Mouse (Mus musculus) intestine, postnatal 0 days (tissue): ENCODE data around the gene Limk2. TPM values are rescaled to one million over a fixed set of nuclear protein-coding genes. Genes with fewer than 3 reads are reported as not detected.

ENCODE experiments used
- ATAC-seq: fragments of 200-750 bp; cut with Nextera tagmentation; 2 replicates; pipeline ENCODE4 v1.8.0; 2017; ENCODE audit warnings: mild to moderate bottlenecking, moderate TSS enrichment, moderate library complexity
- H3K27ac ChIP-seq: fragments of 300-500 bp; sonication (generic); 2 replicates; pipeline ENCODE4 v1.5.1; 2014; ENCODE audit warnings: mild to moderate bottlenecking, low read depth, low read length, moderate library complexity
- H3K27me3 ChIP-seq: fragments of 300-500 bp; sonication (generic); replicated peaks from 2 replicates; pipeline ENCODE4 v1.6.1; 2014; ENCODE audit warnings: low read length, mixed read lengths; ENCODE audit not compliant: control insufficient read depth, insufficient read depth
- H3K36me3 ChIP-seq: fragments of 300-500 bp; sonication (generic); 2 replicates; pipeline ENCODE4 v1.6.1; 2014; ENCODE audit warnings: mild to moderate bottlenecking, moderate library complexity; ENCODE audit not compliant: control insufficient read depth, insufficient read depth
- H3K4me1 ChIP-seq: fragments of 300-500 bp; sonication (generic); replicated peaks from 2 replicates; pipeline ENCODE4 v1.6.1; 2014; ENCODE audit warnings: antibody characterized with exemption, low read length, mixed read lengths; ENCODE audit not compliant: control insufficient read depth, insufficient read depth
- H3K4me2 ChIP-seq: fragments of 300-500 bp; sonication (generic); replicated peaks from 2 replicates; pipeline ENCODE4 v1.6.1; 2014; ENCODE audit warnings: low read depth, mild to moderate bottlenecking, moderate library complexity
- H3K4me3 ChIP-seq: fragments of 300-500 bp; sonication (generic); 2 replicates; pipeline ENCODE4 v1.5.1; 2014; ENCODE audit warnings: low read depth, low read length
- H3K9ac ChIP-seq: fragments of 300-500 bp; sonication (generic); 2 replicates; pipeline ENCODE4 v1.6.1; 2014; ENCODE audit warnings: mild to moderate bottlenecking, low read depth, low read length
- H3K9me3 ChIP-seq: fragments of 300-500 bp; sonication (generic); 2 replicates; pipeline ENCODE4 v1.6.1; 2016; ENCODE audit warnings: mixed run types; ENCODE audit not compliant: control insufficient read depth
- CTCF ChIP-seq: sonication (generic); IDR thresholded peaks from 2 replicates; pipeline ENCODE4 v1.5.1; 2016; ENCODE audit warnings: low read depth, mild to moderate bottlenecking, control low read depth, antibody characterized with exemption, moderate library complexity
- WGBS: fragments of 180-500 bp; shearing (Covaris S2); extraction: QIAGEN DNeasy Blood & Tissue Kit; methylation state at CpG from one replicate; pipeline ENCODE4 v1.1.7; 2014; 5-methylcytosine and 5-hydroxymethylcytosine counted together
- polyA plus RNA-seq: library from polyadenylated mRNA; unstranded; fragments of >200 nt; fragmentation: Nextera tagmentation; extraction: Ambion mirVana; gene quantifications from 2 replicates; pipeline ENCODE4 v1.2.1, GENCODE M21; 2015

The Limk2 gene
- polyA plus RNA-seq, 1 experiment from 2014 or later: 68.4 TPM

- H3K9ac ChIP-seq: no peak overlapping the region
- no peak overlapping the region for H3K27ac ChIP-seq
- no peaks in the 10 kb centered on the region for H3K9me3 ChIP-seq
- no peak for TF ChIP-seq CTCF
- H3K4me2 ChIP-seq: no peak overlapping the region
- no peak for ATAC-seq
- no peak overlapping the region for H3K4me3 ChIP-seq
- H3K27me3 ChIP-seq: no peaks in the 10 kb centered on the region
- no peaks in the 10 kb centered on the region for H3K4me1 ChIP-seq
- 65% methylated on average over 6 of the region's 6 CpGs for WGBS
- peaks cover 19% of the 10 kb centered on the region for H3K36me3 ChIP-seq
These were observed 27.7 kb downstream of the Limk2 start for GRCm38 (mm10) chr11:3381148-3381814.

GRCm38 (mm10) chr11:3379427-3379826, 29.6 kb downstream of the Limk2 start:
- Histone ChIP-seq H3K4me2 (no peak overlapping the region), H3K4me1 (no peaks in the 10 kb centered on the region), H3K36me3 (peaks cover 19% of the 10 kb centered on the region), H3K9me3 (no peaks in the 10 kb centered on the region), H3K4me3 (no peak overlapping the region), H3K9ac (no peak overlapping the region), H3K27me3 (no peaks in the 10 kb centered on the region), H3K27ac (no peak overlapping the region)
- no peak for TF ChIP-seq CTCF
- ATAC-seq: peak; percentile 58
- 37% methylated on average over 4 of the region's 4 CpGs for WGBS

GRCm38 (mm10) chr11:3374741-3375140, 34.2 kb downstream of the Limk2 start:
- Histone ChIP-seq H3K4me1 (0 out of 2 replicates have a peak, but pooled peaks cover 8% of the 10 kb centered on the region), H3K4me3 (no peak overlapping the region), H3K9me3 (no peaks in the 10 kb centered on the region), H3K4me2 (no peak overlapping the region; the same call in 1 of the 2 replicates), H3K27me3 (no peaks in the 10 kb centered on the region), H3K27ac (no peak overlapping the region), H3K36me3 (0 out of 2 replicates have a peak, but pooled peaks cover 9% of the 10 kb centered on the region), H3K9ac (no peak overlapping the region)
- no peak for ATAC-seq
- TF ChIP-seq CTCF: no peak
- WGBS: 63% methylated on average over 12 of the region's 12 CpGs

DNA sequence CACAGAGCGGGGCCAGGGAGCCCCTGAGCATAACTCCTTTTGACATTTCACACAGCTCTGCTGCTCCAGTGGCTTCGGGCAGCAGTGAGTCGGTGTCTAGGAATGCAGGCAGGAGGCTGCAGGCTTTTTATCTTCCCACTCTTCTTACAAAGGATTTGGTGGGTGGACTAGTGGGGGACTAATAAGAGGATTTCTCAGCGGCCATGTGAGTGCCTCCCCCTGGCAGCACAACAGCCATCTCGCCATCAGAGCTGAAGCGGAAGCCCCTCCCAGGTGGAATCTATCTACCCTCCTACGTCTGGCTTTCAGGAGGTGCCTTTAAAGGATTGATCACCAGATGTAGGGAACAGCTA, 34.7 kb downstream of the Limk2 start:
- no peak overlapping the region; the same call in 1 of the 2 replicates for H3K4me2 ChIP-seq
- 0 out of 2 replicates have a peak, but pooled peaks cover 9% of the 10 kb centered on the region for H3K36me3 ChIP-seq
- H3K4me1 ChIP-seq: 0 out of 2 replicates have a peak, but pooled peaks cover 8% of the 10 kb centered on the region
- no peak overlapping the region for H3K4me3 ChIP-seq
- H3K27me3 ChIP-seq: no peaks in the 10 kb centered on the region
- 47% methylated on average over 7 of the region's 7 CpGs for WGBS
- TF ChIP-seq CTCF: no peak
- no peak for ATAC-seq
- no peak overlapping the region for H3K27ac ChIP-seq
- H3K9ac ChIP-seq: no peak overlapping the region
- H3K9me3 ChIP-seq: no peaks in the 10 kb centered on the region

DNA sequence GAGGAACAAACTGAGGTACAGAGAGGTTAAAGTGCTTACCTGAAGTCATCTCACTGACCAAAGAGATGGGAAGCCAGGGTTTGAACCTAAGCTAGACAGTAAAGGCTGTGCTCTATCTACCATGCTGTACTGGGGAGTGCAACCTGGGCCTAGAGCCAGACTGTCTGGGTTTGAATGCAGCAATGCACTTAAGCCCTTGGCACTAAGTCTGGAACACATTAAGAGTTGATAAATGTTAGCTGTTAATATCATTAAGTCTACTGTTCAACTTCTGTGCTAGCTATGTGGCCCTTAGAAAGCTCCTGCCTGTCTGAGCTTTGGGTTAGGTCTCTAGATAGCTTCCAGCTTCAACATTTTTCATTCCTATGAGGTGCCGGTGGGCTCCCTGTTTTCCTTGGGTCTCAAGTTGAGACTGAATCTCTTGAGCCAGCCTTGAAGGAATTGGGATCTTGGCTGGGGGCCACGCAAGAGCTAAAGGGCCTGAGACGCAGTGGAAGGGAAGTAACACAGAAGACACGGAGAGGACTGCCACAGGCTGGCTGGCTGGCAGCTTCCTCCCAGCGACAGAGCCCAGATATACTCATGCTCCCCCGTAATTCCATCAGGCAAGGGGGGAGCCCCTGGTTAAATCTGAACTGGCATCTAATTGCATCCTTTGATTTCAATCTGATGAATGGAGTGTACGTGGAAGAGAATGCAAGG, 35.2 kb downstream of the Limk2 start:
- ATAC-seq: no peak

DNA sequence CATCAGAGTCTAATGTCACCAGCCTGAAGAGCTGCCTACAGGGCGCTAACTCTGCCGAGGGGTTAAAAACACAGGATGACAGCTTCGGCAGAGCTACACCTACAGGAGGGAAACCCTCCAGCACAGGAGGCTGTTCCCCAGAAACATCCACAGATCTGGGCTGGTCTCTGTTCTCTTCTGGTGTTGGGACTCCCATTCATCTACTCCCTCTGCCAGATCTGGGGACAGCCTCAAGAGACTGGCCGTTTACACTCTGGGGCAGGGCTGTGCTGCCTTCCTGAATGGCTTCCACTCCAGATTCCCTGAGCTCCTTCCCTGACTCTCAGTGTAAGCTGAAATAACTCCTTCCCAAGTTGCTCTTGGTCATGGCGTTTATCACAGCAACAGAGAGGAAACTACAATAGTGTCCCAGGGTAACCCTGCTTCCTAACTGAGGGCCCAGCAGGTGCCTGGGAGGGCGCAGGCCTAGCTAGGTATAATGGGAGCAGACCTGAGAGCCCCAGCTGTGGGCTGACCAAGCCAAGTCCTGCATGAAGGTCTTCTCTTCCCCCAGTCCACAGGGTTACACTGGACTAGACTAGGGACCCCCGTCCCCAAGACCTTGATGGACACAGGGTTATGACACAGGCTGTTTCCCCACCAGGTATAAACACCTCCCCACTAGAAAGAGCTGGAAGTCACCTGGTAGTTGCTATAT, 37.2 kb downstream of the Limk2 start:
- 25% methylated on average over 7 of the region's 7 CpGs for WGBS
- Histone ChIP-seq H3K36me3 (no peaks in the 10 kb centered on the region), H3K9me3 (no peaks in the 10 kb centered on the region), H3K9ac (peak overlapping the region; percentile 56; the same call in 1 of the 2 replicates), H3K4me1 (peaks cover 8% of the 10 kb centered on the region; the same call in 1 of the 2 replicates), H3K4me3 (peak overlapping the region; percentile 49), H3K27me3 (no peaks in the 10 kb centered on the region), H3K4me2 (peak overlapping the region; percentile 78), H3K27ac (0 out of 2 replicates have a peak overlapping the region, but pooled peaks have one; percentile 55)
- no peak for ATAC-seq
- TF ChIP-seq CTCF: no peak

More for the DNA sequence above, 35.2 kb downstream of the Limk2 start:
- 0 out of 2 replicates have a peak, but pooled peaks cover 8% of the 10 kb centered on the region for H3K4me1 ChIP-seq
- TF ChIP-seq CTCF: no peak
- no peak overlapping the region for H3K27ac ChIP-seq
- no peak overlapping the region for H3K9ac ChIP-seq
- H3K4me3 ChIP-seq: no peak overlapping the region
- no peaks in the 10 kb centered on the region for H3K9me3 ChIP-seq
- no peak overlapping the region; the same call in 1 of the 2 replicates for H3K4me2 ChIP-seq
- H3K27me3 ChIP-seq: no peaks in the 10 kb centered on the region
- 70% methylated on average over 7 of the region's 7 CpGs for WGBS
- H3K36me3 ChIP-seq: 0 out of 2 replicates have a peak, but pooled peaks cover 9% of the 10 kb centered on the region
